Mouse (Mus musculus) hindbrain, embryonic 10.5 days (tissue): ENCODE data around the gene 2010003K11Rik. TPM values are rescaled to one million over a fixed set of nuclear protein-coding genes. Genes with fewer than 3 reads are reported as not detected.
A peak's percentile ranks its signal among the peaks of the same experiment; 100 is the strongest.
"Not testable (repeated sequence)": the region's sequence is repeated elsewhere in the genome, so short reads cannot be mapped to it uniquely, and the experiment has no call there.

Source experiments
- DNase-seq: peaks from one replicate; pipeline ENCODE4 v3.0.0-alpha.2; 2017; ENCODE audit warnings: low spot score
- H3K27ac ChIP-seq: fragments of 300-500 bp; sonication (generic); 2 replicates; pipeline ENCODE4 v1.5.1; 2016; ENCODE audit warnings: mild to moderate bottlenecking, moderate library complexity
- H3K27me3 ChIP-seq: fragments of 300-500 bp; sonication (generic); 2 replicates; pipeline ENCODE4 v1.6.1; 2016; ENCODE audit warnings: mild to moderate bottlenecking; ENCODE audit not compliant: poor library complexity, insufficient read depth, severe bottlenecking
- H3K36me3 ChIP-seq: fragments of 300-500 bp; sonication (generic); 2 replicates; pipeline ENCODE4 v1.6.1; 2016; ENCODE audit warnings: mild to moderate bottlenecking, moderate library complexity
- H3K4me1 ChIP-seq: fragments of 300-500 bp; sonication (generic); replicated peaks from 2 replicates; pipeline ENCODE4 v1.6.1; 2016; ENCODE audit warnings: mild to moderate bottlenecking
- H3K4me3 ChIP-seq: fragments of 300-500 bp; sonication (generic); 2 replicates; pipeline ENCODE4 v1.5.1; 2016; ENCODE audit warnings: mild to moderate bottlenecking, moderate library complexity
- H3K9me3 ChIP-seq: fragments of 300-500 bp; sonication (generic); 2 replicates; pipeline ENCODE4 v1.6.1; 2016; ENCODE audit warnings: mild to moderate bottlenecking, moderate library complexity
- WGBS: fragments of 180-500 bp; shearing (Covaris S2); methylation state at CpG from one replicate; pipeline ENCODE4 v1.1.7; 2016; 5-methylcytosine and 5-hydroxymethylcytosine counted together
- polyA plus RNA-seq: library from polyadenylated mRNA; unstranded; fragments of >200 nt; fragmentation: Nextera tagmentation; extraction: Ambion mirVana; gene quantifications from 2 replicates; pipeline ENCODE4 v1.2.1, GENCODE M21; 2016

2010003K11Rik gene
- polyA plus RNA-seq, 1 experiment from 2014 or later, result 0.13 TPM

GRCm38 (mm10) chr19:4474739-4475138 is 23.6 kb downstream of the 2010003K11Rik start:
- Histone ChIP-seq H3K9me3 (no peaks in the 10 kb centered on the region), H3K4me1 (peaks cover 13% of the 10 kb centered on the region), H3K27ac (no peak overlapping the region), H3K4me3 (no peak overlapping the region), H3K36me3 (no peaks in the 10 kb centered on the region), H3K27me3 (peaks cover 48% of the 10 kb centered on the region)
- no peak for DNase-seq
- WGBS, result 55% methylated on average over 3 of the region's 3 CpGs

- Histone ChIP-seq H3K27me3 (peaks cover 39% of the 10 kb centered on the region), H3K4me3 (no peak overlapping the region), H3K27ac (no peak overlapping the region), H3K36me3 (no peaks in the 10 kb centered on the region), H3K9me3 (no peaks in the 10 kb centered on the region), H3K4me1 (peaks cover 13% of the 10 kb centered on the region)
- DNase-seq, result no peak
- 96% methylated on average over 5 of the region's 5 CpGs for WGBS
Measured at GRCm38 (mm10) chr19:4473549-4473948, 24.8 kb downstream of the 2010003K11Rik start.

- Histone ChIP-seq H3K27me3 (no peaks in the 10 kb centered on the region), H3K4me3 (no peak overlapping the region), H3K27ac (no peak overlapping the region), H3K9me3 (no peaks in the 10 kb centered on the region), H3K4me1 (peaks cover 5% of the 10 kb centered on the region; the same call in 1 of the 2 replicates), H3K36me3 (no peaks in the 10 kb centered on the region)
- 31% methylated on average over 5 of the region's 5 CpGs for WGBS
- DNase-seq, result no peak
Measured at GRCm38 (mm10) chr19:4468363-4468762, 30.0 kb downstream of the 2010003K11Rik start.

GRCm38 (mm10) chr19:4464666-4465065 is 33.7 kb downstream of the 2010003K11Rik start:
- Histone ChIP-seq H3K27ac (no peak overlapping the region), H3K4me3 (no peak overlapping the region), H3K4me1 (peaks cover 5% of the 10 kb centered on the region; the same call in 1 of the 2 replicates), H3K9me3 (no peaks in the 10 kb centered on the region), H3K36me3 (no peaks in the 10 kb centered on the region), H3K27me3 (no peaks in the 10 kb centered on the region)
- no peak for DNase-seq
- WGBS, result 83% methylated on average over 4 of the region's 4 CpGs

GRCm38 (mm10) chr19:4461981-4462380 is 36.4 kb downstream of the 2010003K11Rik start:
- Histone ChIP-seq H3K4me1 (peaks cover 5% of the 10 kb centered on the region; the same call in 1 of the 2 replicates), H3K27ac (no peak overlapping the region), H3K27me3 (no peaks in the 10 kb centered on the region), H3K4me3 (no peak overlapping the region), H3K36me3 (no peaks in the 10 kb centered on the region), H3K9me3 (no peaks in the 10 kb centered on the region)
- no peak for DNase-seq
- WGBS, result 82% methylated on average over 8 of the region's 8 CpGs

- Histone ChIP-seq H3K27ac (no peak overlapping the region), H3K4me1 (peaks cover 30% of the 10 kb centered on the region), H3K27me3 (no peaks in the 10 kb centered on the region), H3K9me3 (no peaks in the 10 kb centered on the region), H3K4me3 (no peak overlapping the region), H3K36me3 (no peaks in the 10 kb centered on the region)
- peak; percentile 71 for DNase-seq
- 13% methylated on average over 11 of the region's 11 CpGs for WGBS
Measured at GRCm38 (mm10) chr19:4456227-4456626, 42.2 kb downstream of the 2010003K11Rik start.

GRCm38 (mm10) chr19:4455071-4455800 is 43.1 kb downstream of the 2010003K11Rik start:
- no peak for DNase-seq
- no peaks in the 10 kb centered on the region for H3K36me3 ChIP-seq
- no peak overlapping the region for H3K27ac ChIP-seq
- H3K27me3 ChIP-seq, result no peaks in the 10 kb centered on the region
- no peaks in the 10 kb centered on the region for H3K9me3 ChIP-seq
- peaks cover 38% of the 10 kb centered on the region for H3K4me1 ChIP-seq
- 79% methylated on average over 15 of the region's 15 CpGs for WGBS
- no peak overlapping the region for H3K4me3 ChIP-seq

GRCm38 (mm10) chr19:4454040-4454439 is 44.3 kb downstream of the 2010003K11Rik start:
- not testable (repeated sequence) for DNase-seq, H3K27ac ChIP-seq, H3K27me3 ChIP-seq, H3K9me3 ChIP-seq, H3K36me3 ChIP-seq, H3K4me3 ChIP-seq
- WGBS, result 60% methylated on average over 1 of the region's 1 CpGs
- peaks cover 38% of the 10 kb centered on the region for H3K4me1 ChIP-seq

GRCm38 (mm10) chr19:4452525-4452924 is 45.9 kb downstream of the 2010003K11Rik start:
- no peaks in the 10 kb centered on the region for H3K9me3 ChIP-seq
- no peak overlapping the region for H3K27ac ChIP-seq
- H3K4me1 ChIP-seq, result peaks cover 38% of the 10 kb centered on the region
- H3K27me3 ChIP-seq, result no peaks in the 10 kb centered on the region
- no peak overlapping the region for H3K4me3 ChIP-seq
- DNase-seq, result no peak
- 48% methylated on average over 4 of the region's 4 CpGs for WGBS
- H3K36me3 ChIP-seq, result no peaks in the 10 kb centered on the region

- Histone ChIP-seq H3K27me3 (no peaks in the 10 kb centered on the region), H3K4me1 (peaks cover 38% of the 10 kb centered on the region), H3K36me3 (no peaks in the 10 kb centered on the region), H3K4me3 (no peak overlapping the region), H3K27ac (peak overlapping the region; percentile 50), H3K9me3 (no peaks in the 10 kb centered on the region)
- WGBS, result 14% methylated on average over 5 of the region's 5 CpGs
- no peak for DNase-seq
Measured at GRCm38 (mm10) chr19:4451965-4452364, 46.4 kb downstream of the 2010003K11Rik start.

- Histone ChIP-seq H3K27me3 (no peaks in the 10 kb centered on the region), H3K4me3 (no peak overlapping the region), H3K27ac (no peak overlapping the region), H3K9me3 (no peaks in the 10 kb centered on the region), H3K36me3 (no peaks in the 10 kb centered on the region), H3K4me1 (peaks cover 29% of the 10 kb centered on the region)
- DNase-seq, result no peak
- 61% methylated on average over 8 of the region's 8 CpGs for WGBS
Measured at GRCm38 (mm10) chr19:4451098-4451497, 47.3 kb downstream of the 2010003K11Rik start.

GRCm38 (mm10) chr19:4450666-4451065 is 47.7 kb downstream of the 2010003K11Rik start:
- H3K36me3 ChIP-seq, result no peaks in the 10 kb centered on the region
- no peaks in the 10 kb centered on the region for H3K27me3 ChIP-seq
- H3K4me1 ChIP-seq, result peaks cover 29% of the 10 kb centered on the region

GRCm38 (mm10) chr19:4449230-4449629 is 49.2 kb downstream of the 2010003K11Rik start:
- H3K27me3 ChIP-seq, result no peaks in the 10 kb centered on the region
- H3K27ac ChIP-seq, result no peak overlapping the region
- H3K4me3 ChIP-seq, result no peak overlapping the region
- no peak for DNase-seq
- no peaks in the 10 kb centered on the region for H3K36me3 ChIP-seq
- H3K9me3 ChIP-seq, result no peaks in the 10 kb centered on the region
- H3K4me1 ChIP-seq, result peaks cover 23% of the 10 kb centered on the region
- WGBS, result 93% methylated on average over 9 of the region's 9 CpGs

More at GRCm38 (mm10) chr19:4450666-4451065, 47.7 kb downstream of the 2010003K11Rik start:
- H3K27ac ChIP-seq, result no peak overlapping the region
- no peak for DNase-seq
- no peak overlapping the region for H3K4me3 ChIP-seq
- 63% methylated on average over 5 of the region's 5 CpGs for WGBS
- no peaks in the 10 kb centered on the region for H3K9me3 ChIP-seq
